Mouse (Mus musculus): ENCODE measurements around the gene Smim6. TPM values are rescaled to one million over a fixed set of nuclear protein-coding genes. Genes with fewer than 3 reads are reported as not detected.
A peak's percentile ranks its signal among the peaks of the same experiment; 100 is the strongest.

The Smim6 gene
- polyA plus RNA-seq, 1 experiment from 2014 or later, result 16.1 TPM

DNA sequence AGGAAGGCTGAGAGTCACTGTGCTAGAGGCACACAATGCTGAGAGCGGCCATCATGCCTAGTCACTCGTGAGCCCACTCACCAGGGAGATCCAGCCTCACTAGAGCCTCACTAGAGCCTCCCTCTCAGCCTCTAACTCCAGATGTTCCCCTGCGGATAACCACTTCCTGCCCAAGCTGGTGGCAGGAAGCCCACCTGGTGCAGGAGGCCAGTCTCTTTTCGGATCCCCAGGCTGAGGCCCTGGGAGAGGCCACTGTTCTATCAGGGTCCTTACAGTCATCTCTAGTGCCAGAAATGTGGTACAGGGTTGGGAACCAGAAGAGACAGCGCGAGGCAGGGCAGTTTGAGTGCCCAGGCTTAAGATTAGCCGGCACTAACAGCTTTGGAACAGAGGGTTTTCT is 13.4 kb upstream of the Smim6 start:
- no peak for ATAC-seq (replicated peaks; ENCODE audit: low FRiP score, low read depth)
- 0 out of 2 replicates have a peak, but pooled peaks cover 7% of the 10 kb centered on the region for H3K36me3 ChIP-seq (ENCODE audit: insufficient read depth, low read length)
- no peak overlapping the region for H3K4me3 ChIP-seq (replicated peaks; ENCODE audit: low read depth, low read length)
- no peak overlapping the region for H3K27ac ChIP-seq
- H3K27me3 ChIP-seq (ENCODE audit: insufficient read depth, low read length), result no peaks in the 10 kb centered on the region
- H3K9me3 ChIP-seq (replicated peaks; ENCODE audit: low read length), result no peaks in the 10 kb centered on the region
- no peak overlapping the region for H3K9ac ChIP-seq (ENCODE audit: low read depth, low read length)
- TF ChIP-seq CTCF (IDR thresholded peaks at IDR 0.05; ENCODE audit: low read depth), result no peak
- no peak overlapping the region for H3K4me2 ChIP-seq (ENCODE audit: low read length)
- no peak for DNase-seq (ENCODE audit: low spot score)
- 79% methylated on average over 7 of the region's 7 CpGs for WGBS
- H3K4me1 ChIP-seq (replicated peaks; ENCODE audit: insufficient read depth, low read length), result peaks cover 34% of the 10 kb centered on the region

DNA sequence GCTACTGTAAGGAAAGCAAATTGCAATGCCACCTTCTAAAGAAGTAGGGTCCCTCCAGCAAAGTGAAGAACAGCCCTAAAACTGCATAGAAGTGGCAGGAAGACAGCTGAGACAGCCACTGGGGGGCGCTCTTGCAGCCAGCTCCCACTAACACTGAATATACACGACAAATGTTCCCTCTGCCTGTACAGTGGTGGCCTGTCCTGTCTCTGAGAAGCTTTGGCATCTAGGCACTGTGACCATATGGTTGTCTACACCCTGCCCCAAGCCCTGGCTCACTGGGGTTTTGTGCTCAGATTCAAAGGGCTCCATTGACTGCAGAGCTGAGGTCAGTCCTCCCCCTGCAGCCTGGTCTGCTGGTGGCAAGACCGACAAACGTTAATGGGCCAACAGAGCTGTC is 12.9 kb upstream of the Smim6 start:
- Histone ChIP-seq H3K36me3 (ENCODE audit: insufficient read depth, low read length) (0 out of 2 replicates have a peak, but pooled peaks cover 3% of the 10 kb centered on the region), H3K9me3 (replicated peaks; ENCODE audit: low read length) (no peaks in the 10 kb centered on the region), H3K27me3 (ENCODE audit: insufficient read depth, low read length) (no peaks in the 10 kb centered on the region), H3K4me2 (ENCODE audit: low read length) (no peak overlapping the region), H3K4me3 (replicated peaks; ENCODE audit: low read depth, low read length) (no peak overlapping the region), H3K4me1 (replicated peaks; ENCODE audit: insufficient read depth, low read length) (peaks cover 38% of the 10 kb centered on the region), H3K27ac (peak overlapping the region; percentile 91), H3K9ac (ENCODE audit: low read depth, low read length) (no peak overlapping the region)
- WGBS, result 9% methylated on average over 4 of the region's 4 CpGs
- ATAC-seq (replicated peaks; ENCODE audit: low FRiP score, low read depth) (no peak), DNase-seq (ENCODE audit: low spot score) (no peak)
- TF ChIP-seq CTCF (IDR thresholded peaks at IDR 0.05; ENCODE audit: low read depth), result peak; percentile 72

DNA sequence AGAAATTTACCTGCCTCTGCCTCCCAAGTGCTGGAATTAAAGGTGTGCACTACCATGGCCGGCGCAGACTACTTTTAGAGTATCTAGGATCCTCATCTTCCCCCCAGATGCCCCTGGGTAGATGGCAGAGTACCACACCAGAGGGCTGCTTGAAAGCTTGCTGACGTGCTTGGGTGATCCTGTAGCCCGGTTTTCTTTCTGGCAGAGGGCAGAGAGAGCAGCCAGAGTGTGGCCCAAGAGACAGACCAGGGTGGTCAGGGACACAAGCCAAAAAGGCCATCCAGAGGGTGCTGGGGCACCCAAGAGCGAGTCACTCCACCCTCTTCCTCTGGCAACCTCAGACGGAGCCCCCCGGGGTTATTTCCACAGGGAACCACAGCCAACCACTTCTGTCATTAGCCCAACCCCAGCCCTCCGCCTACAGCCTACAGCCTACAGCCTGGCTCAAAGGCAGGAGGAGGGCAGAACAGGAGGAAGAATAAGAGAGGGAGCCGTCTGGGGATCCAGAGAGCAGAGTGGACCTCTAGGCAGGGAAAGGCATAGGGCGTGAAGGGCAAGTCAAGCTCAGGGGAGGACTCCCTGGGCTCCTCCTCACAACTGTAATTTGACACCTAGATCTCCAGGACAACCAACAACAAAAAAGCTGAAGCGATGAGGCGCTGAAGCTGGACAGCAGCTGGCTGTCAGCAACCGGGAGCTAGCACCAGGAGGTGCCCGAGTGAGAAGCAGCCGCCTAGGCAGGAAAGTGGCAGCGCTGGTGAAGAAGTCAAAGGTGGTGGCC is 12.1 kb upstream of the Smim6 start, which contains the start of gene Smim5:
Gene Smim5 (plus strand): TSS at position 481 of the 781 bp plus-strand sequence.
- Histone ChIP-seq H3K9me3 (replicated peaks; ENCODE audit: low read length) (no peaks in the 10 kb centered on the region), H3K9ac (ENCODE audit: low read depth, low read length) (peak within 1 kb of the TSS; percentile 39; the same call in 1 of the 2 replicates), H3K36me3 (ENCODE audit: insufficient read depth, low read length) (no peaks in the 10 kb centered on the region), H3K27me3 (ENCODE audit: insufficient read depth, low read length) (no peaks in the 10 kb centered on the region), H3K27ac (peak within 1 kb of the TSS; percentile 91), H3K4me2 (ENCODE audit: low read length) (peak within 1 kb of the TSS; percentile 38), H3K4me1 (replicated peaks; ENCODE audit: insufficient read depth, low read length) (peaks cover 45% of the 10 kb centered on the region), H3K4me3 (replicated peaks; ENCODE audit: low read depth, low read length) (no peak within 1 kb of the TSS)
- ATAC-seq (replicated peaks; ENCODE audit: low FRiP score, low read depth) (peak; percentile 90), DNase-seq (ENCODE audit: low spot score) (peak; percentile 96)
- TF ChIP-seq CTCF (IDR thresholded peaks at IDR 0.05; ENCODE audit: low read depth), result peak; percentile 33; the same call in 1 of the 2 replicates
- 20% methylated on average over 16 of the region's 16 CpGs for WGBS

DNA sequence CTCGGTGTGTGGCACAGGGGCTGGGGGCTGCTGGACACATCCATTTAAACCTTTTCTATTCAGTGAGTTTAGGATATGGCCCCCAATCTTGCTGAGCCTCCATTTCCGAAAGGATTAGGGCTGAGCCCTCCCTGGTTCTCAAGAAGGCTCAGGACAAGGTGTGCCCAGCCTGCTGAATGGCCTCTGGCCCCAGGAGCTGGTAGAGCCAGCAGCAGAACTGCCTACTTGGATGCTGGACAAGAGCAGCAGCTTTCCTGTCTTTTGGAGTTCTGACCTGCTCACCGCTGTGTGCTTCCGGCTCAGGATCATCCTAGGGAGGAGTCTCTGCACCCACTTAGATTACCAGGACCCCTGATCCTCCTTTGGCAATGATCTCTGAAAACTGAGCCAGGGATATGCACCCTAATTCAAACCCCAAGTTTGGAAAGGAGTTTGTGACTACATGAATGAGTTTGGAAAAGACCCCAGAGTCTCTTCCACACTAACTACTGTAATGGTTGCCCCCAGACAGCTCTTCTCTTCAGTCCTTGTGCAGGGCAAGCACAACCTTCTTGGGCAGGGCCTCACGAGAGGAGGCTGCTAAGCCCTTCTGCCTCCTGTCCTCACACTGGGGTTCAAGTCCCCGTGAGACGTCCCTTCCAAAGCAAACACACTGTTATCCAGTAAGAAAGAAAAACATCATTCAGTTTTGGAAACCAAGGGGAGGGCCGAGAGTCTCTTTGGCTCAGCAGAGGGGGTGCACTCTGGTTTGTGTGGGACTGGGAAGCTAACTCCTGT is 11.1 kb upstream of the Smim6 start:
- Histone ChIP-seq H3K9ac (ENCODE audit: low read depth, low read length) (peak overlapping the region; percentile 32; the same call in 1 of the 2 replicates), H3K9me3 (replicated peaks; ENCODE audit: low read length) (no peaks in the 10 kb centered on the region), H3K4me3 (replicated peaks; ENCODE audit: low read depth, low read length) (no peak overlapping the region), H3K4me2 (ENCODE audit: low read length) (peak overlapping the region; percentile 38; the same call in 1 of the 2 replicates), H3K36me3 (ENCODE audit: insufficient read depth, low read length) (no peaks in the 10 kb centered on the region), H3K4me1 (replicated peaks; ENCODE audit: insufficient read depth, low read length) (peaks cover 55% of the 10 kb centered on the region), H3K27me3 (ENCODE audit: insufficient read depth, low read length) (no peaks in the 10 kb centered on the region), H3K27ac (0 out of 2 replicates have a peak overlapping the region, but pooled peaks have one; percentile 91)
- 61% methylated on average over 8 of the region's 8 CpGs for WGBS
- DNase-seq (ENCODE audit: low spot score) (no peak), ATAC-seq (replicated peaks; ENCODE audit: low FRiP score, low read depth) (no peak)
- no peak for TF ChIP-seq CTCF (IDR thresholded peaks at IDR 0.05; ENCODE audit: low read depth)

DNA sequence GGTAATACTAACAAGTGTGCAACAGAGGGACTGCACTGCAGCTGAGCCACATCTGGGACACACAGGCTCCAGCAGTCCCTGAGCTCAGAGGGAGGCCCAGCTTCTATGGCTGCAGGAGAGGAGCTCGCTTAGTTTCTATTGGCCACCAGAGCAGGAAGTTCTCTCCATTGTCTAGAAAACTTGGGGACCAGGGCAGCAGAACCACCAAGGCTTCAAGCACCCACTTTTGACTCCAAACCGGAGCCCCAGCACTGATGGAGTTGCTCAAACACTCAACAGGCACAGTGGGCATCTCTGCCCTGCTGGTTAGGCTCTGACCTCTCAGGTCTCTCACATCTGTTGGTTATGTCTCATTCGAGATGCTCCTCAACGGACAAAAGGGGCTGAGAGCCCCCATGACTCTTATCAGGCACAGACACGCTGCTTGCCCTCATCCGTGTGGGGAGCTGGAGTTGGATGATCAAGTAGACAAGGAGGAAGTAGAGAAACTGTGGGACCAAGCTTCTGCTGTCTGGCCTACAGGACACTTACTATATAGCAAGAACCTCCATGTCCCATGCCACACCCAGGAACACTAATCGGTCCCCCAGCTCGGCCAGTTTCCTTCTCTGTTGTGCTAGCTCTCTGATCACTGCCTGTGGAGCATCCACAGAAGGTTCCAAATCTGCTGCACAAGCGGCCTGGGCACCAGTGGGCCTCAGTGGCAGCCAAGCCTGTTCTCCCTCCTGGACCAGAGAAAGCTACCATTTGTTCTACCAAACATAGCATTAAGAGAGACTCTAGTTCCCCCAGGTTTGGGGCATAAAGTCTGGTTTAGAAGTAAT is 10.3 kb upstream of the Smim6 start:
- ATAC-seq (replicated peaks; ENCODE audit: low FRiP score, low read depth) (no peak), DNase-seq (ENCODE audit: low spot score) (no peak)
- WGBS, result 87% methylated on average over 9 of the region's 9 CpGs
- Histone ChIP-seq H3K4me1 (replicated peaks; ENCODE audit: insufficient read depth, low read length) (peaks cover 60% of the 10 kb centered on the region), H3K4me3 (replicated peaks; ENCODE audit: low read depth, low read length) (no peak overlapping the region), H3K9ac (ENCODE audit: low read depth, low read length) (no peak overlapping the region), H3K9me3 (replicated peaks; ENCODE audit: low read length) (no peaks in the 10 kb centered on the region), H3K27me3 (ENCODE audit: insufficient read depth, low read length) (no peaks in the 10 kb centered on the region), H3K27ac (no peak overlapping the region), H3K4me2 (ENCODE audit: low read length) (no peak overlapping the region), H3K36me3 (ENCODE audit: insufficient read depth, low read length) (no peaks in the 10 kb centered on the region)
- TF ChIP-seq CTCF (IDR thresholded peaks at IDR 0.05; ENCODE audit: low read depth), result no peak

Data from kidney, postnatal 0 days (tissue).